Mouse (Mus musculus): ENCODE measurements at regions not wholly inside any gene's neighbourhood (a gene's known extent, or its start where the extent isn't known, plus 50 kb on each side); places are given as distances from the start of the nearest gene placed in this dataset.
A peak's percentile ranks its signal among the peaks of the same experiment; 100 is the strongest.

DNA sequence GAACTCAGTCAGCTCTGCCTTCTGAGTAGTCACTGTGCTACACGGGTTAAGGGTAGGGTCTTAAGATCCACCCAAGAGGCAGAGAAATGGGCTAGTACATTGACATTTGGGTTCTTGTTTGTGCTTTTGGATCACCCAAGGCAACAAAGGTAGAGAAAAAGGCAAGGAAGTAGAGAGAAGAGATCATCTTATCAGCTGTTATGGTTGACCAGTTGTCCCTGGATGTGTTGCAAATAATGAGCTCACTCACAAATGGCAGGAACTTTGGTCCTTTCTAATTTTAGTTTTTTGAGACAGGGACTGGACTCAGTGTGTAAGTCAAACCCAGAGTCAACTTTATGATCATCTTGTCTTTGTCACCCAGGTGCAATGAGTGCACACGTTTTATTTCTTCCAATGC, 241.3 kb upstream of the Maf start:
- 85% methylated on average over 2 of the region's 2 CpGs for WGBS
- H3K27ac ChIP-seq (ENCODE audit: insufficient read depth, low read length): no peak overlapping the region
- no peak overlapping the region for H3K4me3 ChIP-seq (replicated peaks; ENCODE audit: insufficient read depth, low read depth, low read length)
- no peak for DNase-seq
- no peaks in the 10 kb centered on the region; the same call in 1 of the 2 replicates for H3K4me1 ChIP-seq (ENCODE audit: control insufficient read depth, insufficient read depth, low read length)
- TF ChIP-seq CTCF (IDR thresholded peaks at IDR 0.05; ENCODE audit: borderline replicate concordance, insufficient read depth, low read depth, low read length): no peak
- no peak for TF ChIP-seq POLR2A (IDR thresholded peaks at IDR 0.05; ENCODE audit: borderline replicate concordance, insufficient read depth, low read length)
- no peaks in the 10 kb centered on the region for H3K27me3 ChIP-seq (ENCODE audit: control insufficient read depth, insufficient read depth, low read length)

DNA sequence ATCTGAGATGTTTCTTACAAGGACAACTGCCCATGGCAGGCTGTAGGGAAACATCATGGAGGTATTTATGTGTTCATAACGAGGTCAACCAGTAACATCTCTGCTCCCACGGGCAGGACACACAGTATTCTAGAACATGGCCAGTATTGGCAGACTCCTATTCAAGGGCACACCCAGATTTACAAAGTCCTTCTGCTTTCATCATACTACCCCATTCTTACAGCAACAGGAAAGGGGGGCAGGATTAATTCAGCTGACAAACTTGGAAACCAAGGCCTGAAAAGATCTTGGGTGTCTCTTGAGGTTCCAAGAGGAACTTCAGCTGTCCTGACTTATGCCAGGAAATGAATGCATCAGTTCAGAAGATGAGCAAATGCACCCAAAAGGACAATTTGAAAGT, 240.4 kb upstream of the Maf start:
- no peak overlapping the region for H3K4me3 ChIP-seq (replicated peaks; ENCODE audit: insufficient read depth, low read depth, low read length)
- H3K4me1 ChIP-seq (ENCODE audit: control insufficient read depth, insufficient read depth, low read length): no peaks in the 10 kb centered on the region
- no peaks in the 10 kb centered on the region for H3K27me3 ChIP-seq (ENCODE audit: control insufficient read depth, insufficient read depth, low read length)
- no peak overlapping the region for H3K27ac ChIP-seq (ENCODE audit: insufficient read depth, low read length)
- DNase-seq: no peak
- 95% methylated on average over 2 of the region's 2 CpGs for WGBS
- TF ChIP-seq CTCF (IDR thresholded peaks at IDR 0.05; ENCODE audit: borderline replicate concordance, insufficient read depth, low read depth, low read length) (no peak), POLR2A (IDR thresholded peaks at IDR 0.05; ENCODE audit: borderline replicate concordance, insufficient read depth, low read length) (no peak)

DNA sequence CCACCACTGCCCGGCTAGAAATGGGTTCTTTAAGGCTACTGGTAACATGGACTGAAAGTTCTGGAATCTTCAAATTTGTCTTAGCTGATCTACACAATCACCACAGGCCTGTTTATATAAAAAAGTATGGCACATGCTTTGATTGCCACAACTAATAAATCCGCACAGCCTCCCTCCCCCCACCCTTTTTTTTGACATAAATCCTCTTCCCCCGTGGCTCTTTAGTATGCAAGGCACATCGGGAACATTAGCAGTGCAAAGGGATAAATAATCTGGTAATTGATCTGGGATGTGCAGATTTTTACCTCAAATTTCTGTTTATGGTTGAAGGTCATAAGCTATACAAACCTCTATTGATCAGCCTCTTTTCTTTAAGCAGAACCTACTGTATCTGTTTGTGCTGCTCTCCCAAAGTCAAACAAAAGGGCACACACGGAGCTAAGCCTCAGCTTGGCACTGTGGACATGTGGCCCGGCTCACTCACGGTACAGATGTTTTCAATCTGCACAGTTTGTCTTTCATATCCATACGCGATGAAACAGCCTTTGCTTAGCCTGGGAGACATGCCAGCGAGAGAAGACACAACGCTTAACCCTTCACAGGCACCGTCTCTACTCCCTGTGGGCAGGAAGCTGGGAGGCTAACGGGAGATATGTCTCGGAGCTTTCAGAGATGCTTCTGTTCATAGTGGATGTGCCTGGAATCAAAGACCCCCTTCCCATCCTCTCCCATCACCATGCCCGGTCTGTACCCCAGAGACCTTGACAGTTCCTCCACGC, 235.3 kb upstream of the Maf start:
- TF ChIP-seq POLR2A (IDR thresholded peaks at IDR 0.05; ENCODE audit: borderline replicate concordance, insufficient read depth, low read length) (no peak), CTCF (IDR thresholded peaks at IDR 0.05; ENCODE audit: borderline replicate concordance, insufficient read depth, low read depth, low read length) (no peak)

DNA sequence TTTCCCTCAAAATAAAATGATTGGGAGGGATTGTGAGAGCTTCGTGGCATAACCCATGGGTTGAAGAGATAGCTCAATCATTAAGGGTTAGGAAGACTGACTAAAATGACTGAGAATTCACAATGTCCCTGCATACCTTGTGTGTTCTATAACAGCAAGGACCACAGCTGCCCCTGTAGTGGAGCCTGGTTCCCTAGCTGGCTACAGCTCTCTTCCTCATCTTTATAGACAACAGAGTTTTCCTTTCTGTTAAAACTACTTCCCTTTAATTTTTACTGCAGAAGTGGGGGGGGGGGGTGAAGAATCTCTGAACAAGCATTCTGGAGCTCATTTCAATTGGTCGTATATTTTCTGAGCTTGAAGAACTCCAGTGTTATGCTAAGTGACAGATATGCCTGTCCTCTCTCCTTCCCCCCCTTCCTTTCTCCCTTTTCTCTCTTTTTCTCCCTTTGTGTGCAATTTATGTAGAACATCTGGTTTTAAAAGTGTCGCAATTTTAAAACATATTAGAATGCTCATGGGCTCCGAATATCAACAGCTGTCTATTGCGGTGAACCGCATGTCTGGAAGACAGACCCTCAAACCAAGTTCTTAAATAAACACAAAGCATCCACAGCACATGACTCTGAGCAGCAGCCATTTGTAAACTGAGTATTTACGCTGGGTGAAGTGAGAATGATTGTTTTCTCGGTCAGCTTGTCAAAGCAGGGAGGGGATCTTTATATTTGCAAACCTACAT, 222.0 kb upstream of the Maf start:
- no peak overlapping the region for H3K27ac ChIP-seq (ENCODE audit: insufficient read depth, low read length)
- TF ChIP-seq POLR2A (IDR thresholded peaks at IDR 0.05; ENCODE audit: borderline replicate concordance, insufficient read depth, low read length): no peak
- TF ChIP-seq CTCF (IDR thresholded peaks at IDR 0.05; ENCODE audit: borderline replicate concordance, insufficient read depth, low read depth, low read length): no peak
- no peak overlapping the region for H3K4me3 ChIP-seq (replicated peaks; ENCODE audit: insufficient read depth, low read depth, low read length)
- H3K27me3 ChIP-seq (ENCODE audit: control insufficient read depth, insufficient read depth, low read length): no peaks in the 10 kb centered on the region
- DNase-seq: no peak
- 90% methylated on average over 8 of the region's 8 CpGs for WGBS
- H3K4me1 ChIP-seq (ENCODE audit: control insufficient read depth, insufficient read depth, low read length): no peaks in the 10 kb centered on the region

More for the DNA sequence above, 235.3 kb upstream of the Maf start:
- no peak overlapping the region for H3K4me3 ChIP-seq (replicated peaks; ENCODE audit: insufficient read depth, low read depth, low read length)
- H3K27me3 ChIP-seq (ENCODE audit: control insufficient read depth, insufficient read depth, low read length): no peaks in the 10 kb centered on the region
- no peaks in the 10 kb centered on the region for H3K4me1 ChIP-seq (ENCODE audit: control insufficient read depth, insufficient read depth, low read length)
- H3K27ac ChIP-seq (ENCODE audit: insufficient read depth, low read length): no peak overlapping the region
- peak in 1 of 2 experiments; percentile 4 for DNase-seq
- WGBS: 40% methylated on average over 16 of the region's 16 CpGs

GRCm38 (mm10) chr8:115921889-115922288, 214.3 kb upstream of the Maf start:
- no peak overlapping the region for H3K4me3 ChIP-seq (replicated peaks; ENCODE audit: insufficient read depth, low read depth, low read length)
- 89% methylated on average over 6 of the region's 6 CpGs for WGBS
- TF ChIP-seq CTCF (IDR thresholded peaks at IDR 0.05; ENCODE audit: borderline replicate concordance, insufficient read depth, low read depth, low read length) (no peak), POLR2A (IDR thresholded peaks at IDR 0.05; ENCODE audit: borderline replicate concordance, insufficient read depth, low read length) (no peak)
- H3K27me3 ChIP-seq (ENCODE audit: control insufficient read depth, insufficient read depth, low read length): no peaks in the 10 kb centered on the region
- no peak for DNase-seq
- H3K27ac ChIP-seq (ENCODE audit: insufficient read depth, low read length): no peak overlapping the region
- H3K4me1 ChIP-seq (ENCODE audit: control insufficient read depth, insufficient read depth, low read length): no peaks in the 10 kb centered on the region

GRCm38 (mm10) chr8:115906650-115907049, 199.1 kb upstream of the Maf start:
- Histone ChIP-seq H3K27ac (ENCODE audit: insufficient read depth, low read length) (no peak overlapping the region), H3K27me3 (ENCODE audit: control insufficient read depth, insufficient read depth, low read length) (no peaks in the 10 kb centered on the region), H3K4me1 (ENCODE audit: control insufficient read depth, insufficient read depth, low read length) (peaks cover 17% of the 10 kb centered on the region), H3K4me3 (replicated peaks; ENCODE audit: insufficient read depth, low read depth, low read length) (no peak overlapping the region)
- 98% methylated on average over 5 of the region's 5 CpGs for WGBS
- no peak for DNase-seq
- no peak for TF ChIP-seq POLR2A (IDR thresholded peaks at IDR 0.05; ENCODE audit: borderline replicate concordance, insufficient read depth, low read length)
- TF ChIP-seq CTCF (IDR thresholded peaks at IDR 0.05; ENCODE audit: borderline replicate concordance, insufficient read depth, low read depth, low read length): no peak

GRCm38 (mm10) chr8:115903853-115904420, 196.3 kb upstream of the Maf start:
- no peak for TF ChIP-seq CTCF (IDR thresholded peaks at IDR 0.05; ENCODE audit: borderline replicate concordance, insufficient read depth, low read depth, low read length)
- no peak for TF ChIP-seq POLR2A (IDR thresholded peaks at IDR 0.05; ENCODE audit: borderline replicate concordance, insufficient read depth, low read length)
- Histone ChIP-seq H3K27me3 (ENCODE audit: control insufficient read depth, insufficient read depth, low read length) (no peaks in the 10 kb centered on the region), H3K27ac (ENCODE audit: insufficient read depth, low read length) (no peak overlapping the region), H3K4me3 (replicated peaks; ENCODE audit: insufficient read depth, low read depth, low read length) (no peak overlapping the region), H3K4me1 (ENCODE audit: control insufficient read depth, insufficient read depth, low read length) (peaks cover 17% of the 10 kb centered on the region)
- 14% methylated on average over 6 of the region's 6 CpGs for WGBS
- DNase-seq: peak; percentile 89 to 96

All from cerebellum, adult 2 months (tissue).